Mouse (Mus musculus) hindbrain, embryonic 11.5 days (tissue): ENCODE measurements around the gene Wasf3. TPM values are rescaled to one million over a fixed set of nuclear protein-coding genes. Genes with fewer than 3 reads are reported as not detected.

Experiments used
- ATAC-seq: fragments of 200-750 bp; cut with Nextera tagmentation; 2 replicates; pipeline ENCODE4 v1.8.0; 2017; ENCODE audit warnings: mild to moderate bottlenecking, moderate TSS enrichment, moderate library complexity; ENCODE audit not compliant: low FRiP score
- DNase-seq: peaks from one replicate; pipeline ENCODE4 v3.0.0-alpha.2; 2015; ENCODE audit warnings: low spot score
- H3K27ac ChIP-seq: fragments of 300-500 bp; sonication (generic); 2 replicates; pipeline ENCODE4 v1.5.1; 2014; ENCODE audit warnings: mild to moderate bottlenecking, low read depth, low read length
- H3K27me3 ChIP-seq: fragments of 300-500 bp; sonication (generic); 2 replicates; pipeline ENCODE4 v1.6.1; 2014; ENCODE audit warnings: mild to moderate bottlenecking, low read length, moderate library complexity, mixed read lengths; ENCODE audit not compliant: control insufficient read depth, insufficient read depth
- H3K36me3 ChIP-seq: fragments of 300-500 bp; sonication (generic); 2 replicates; pipeline ENCODE4 v1.6.1; 2014; ENCODE audit warnings: mild to moderate bottlenecking, low read length, moderate library complexity, mixed read lengths; ENCODE audit not compliant: control insufficient read depth, insufficient read depth
- H3K4me1 ChIP-seq: fragments of 300-500 bp; sonication (generic); replicated peaks from 2 replicates; pipeline ENCODE4 v1.6.1; 2014; ENCODE audit warnings: low read length, mixed read lengths; ENCODE audit not compliant: control insufficient read depth, insufficient read depth
- H3K4me2 ChIP-seq: fragments of 300-500 bp; sonication (generic); replicated peaks from 2 replicates; pipeline ENCODE4 v1.6.1; 2014; ENCODE audit warnings: mild to moderate bottlenecking, low read depth, low read length
- H3K4me3 ChIP-seq: fragments of 300-500 bp; sonication (generic); 2 replicates; pipeline ENCODE4 v1.5.1; 2014; ENCODE audit warnings: low read depth, low read length
- H3K9ac ChIP-seq: fragments of 300-500 bp; sonication (generic); 2 replicates; pipeline ENCODE4 v1.6.1; 2014; ENCODE audit warnings: low read depth, low read length
- H3K9me3 ChIP-seq: fragments of 300-500 bp; sonication (generic); 2 replicates; pipeline ENCODE4 v1.6.1; 2016; ENCODE audit warnings: low read length; ENCODE audit not compliant: control insufficient read depth
- WGBS: fragments of 180-500 bp; shearing (Covaris S2); extraction: QIAGEN DNeasy Blood & Tissue Kit; methylation state at CpG from one replicate; pipeline ENCODE4 v1.1.7; 2014; 5-methylcytosine and 5-hydroxymethylcytosine counted together
- polyA plus RNA-seq: library from polyadenylated mRNA; unstranded; fragments of >200 nt; fragmentation: Nextera tagmentation; extraction: Ambion mirVana; gene quantifications from 2 replicates; pipeline ENCODE4 v1.2.1, GENCODE M21; 2014

Wasf3 gene
- polyA plus RNA-seq, 1 experiment from 2014 or later = 7.1 TPM

DNA sequence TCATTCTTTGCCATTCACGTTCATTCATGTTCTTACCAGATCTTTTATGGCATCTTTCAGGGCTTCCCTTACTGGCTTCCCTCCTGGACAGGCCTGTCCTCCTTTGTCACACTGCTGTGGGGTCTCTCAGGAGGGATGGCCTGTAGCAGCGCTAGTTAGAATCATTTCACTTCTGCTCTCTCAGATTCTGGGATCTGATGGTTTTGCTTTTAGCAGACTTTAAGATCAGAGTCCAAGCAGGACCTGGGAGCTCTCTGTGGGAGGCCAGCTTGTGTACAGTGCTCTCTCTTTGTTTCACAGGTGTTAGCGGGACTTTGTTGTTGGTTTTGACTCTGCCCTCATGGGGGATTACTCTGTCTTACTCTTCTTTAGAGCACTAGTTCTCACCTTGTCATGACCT is 23.0 kb downstream of the Wasf3 start:
- Histone ChIP-seq H3K4me1 (peaks cover 5% of the 10 kb centered on the region; the same call in 1 of the 2 replicates), H3K27ac (no peak overlapping the region), H3K27me3 (no peaks in the 10 kb centered on the region), H3K9ac (no peak overlapping the region), H3K4me3 (no peak overlapping the region), H3K36me3 (no peaks in the 10 kb centered on the region), H3K4me2 (no peak overlapping the region), H3K9me3 (no peaks in the 10 kb centered on the region)
- ATAC-seq = no peak
- DNase-seq = no peak
- 40% methylated on average over 3 of the region's 3 CpGs for WGBS

DNA sequence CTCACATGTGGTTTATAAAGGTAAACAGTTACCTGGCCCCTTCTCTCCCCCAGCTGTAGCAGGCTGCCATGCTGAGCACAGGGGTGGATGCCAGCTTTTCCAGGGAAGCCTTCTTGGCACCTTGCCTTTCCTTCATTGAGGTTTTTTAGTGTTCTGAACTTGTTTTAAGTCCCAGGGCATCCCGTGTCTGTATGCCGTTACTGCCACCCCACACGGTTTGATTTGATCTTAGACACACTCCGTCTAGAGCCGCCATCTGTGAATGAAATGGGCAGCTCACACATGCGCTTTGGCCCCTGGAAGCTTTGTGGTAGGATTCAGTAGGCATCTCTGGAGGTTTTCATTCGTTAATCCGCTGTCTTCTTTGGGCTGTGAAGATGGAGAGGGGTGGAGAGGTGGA is 23.8 kb downstream of the Wasf3 start:
- WGBS = 86% methylated on average over 8 of the region's 8 CpGs
- Histone ChIP-seq H3K9ac (no peak overlapping the region), H3K4me1 (peaks cover 7% of the 10 kb centered on the region; the same call in 1 of the 2 replicates), H3K36me3 (no peaks in the 10 kb centered on the region), H3K27ac (no peak overlapping the region), H3K4me3 (no peak overlapping the region), H3K9me3 (no peaks in the 10 kb centered on the region), H3K27me3 (no peaks in the 10 kb centered on the region), H3K4me2 (no peak overlapping the region)
- ATAC-seq = no peak
- DNase-seq = no peak

DNA sequence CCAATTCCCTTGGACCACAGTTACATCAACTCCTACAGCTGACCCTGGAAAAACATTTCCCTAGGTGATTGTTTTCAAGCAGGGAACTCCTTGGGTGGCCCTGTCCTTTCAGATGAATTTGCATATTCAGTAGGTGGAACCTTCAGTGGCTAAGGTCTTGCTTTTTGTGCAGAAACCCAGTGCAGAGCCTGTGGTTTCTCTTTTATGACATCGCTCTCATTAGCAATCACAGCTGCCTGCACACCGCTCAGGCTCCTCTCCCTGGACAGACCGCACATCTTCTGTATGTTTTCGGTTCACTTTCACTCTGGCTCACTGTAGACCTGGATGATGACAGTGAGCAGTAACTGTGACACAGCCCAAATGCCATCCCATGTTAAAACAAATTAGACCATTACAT is 26.0 kb downstream of the Wasf3 start:
- no peak overlapping the region for H3K4me2 ChIP-seq
- H3K27me3 ChIP-seq = no peaks in the 10 kb centered on the region
- H3K36me3 ChIP-seq = no peaks in the 10 kb centered on the region
- no peaks in the 10 kb centered on the region for H3K9me3 ChIP-seq
- ATAC-seq (peak; percentile 41; the same call in 1 of the 2 replicates), DNase-seq (no peak)
- H3K4me1 ChIP-seq = peaks cover 7% of the 10 kb centered on the region; the same call in 1 of the 2 replicates
- H3K27ac ChIP-seq = no peak overlapping the region
- 72% methylated on average over 4 of the region's 4 CpGs for WGBS
- H3K9ac ChIP-seq = no peak overlapping the region
- H3K4me3 ChIP-seq = no peak overlapping the region

DNA sequence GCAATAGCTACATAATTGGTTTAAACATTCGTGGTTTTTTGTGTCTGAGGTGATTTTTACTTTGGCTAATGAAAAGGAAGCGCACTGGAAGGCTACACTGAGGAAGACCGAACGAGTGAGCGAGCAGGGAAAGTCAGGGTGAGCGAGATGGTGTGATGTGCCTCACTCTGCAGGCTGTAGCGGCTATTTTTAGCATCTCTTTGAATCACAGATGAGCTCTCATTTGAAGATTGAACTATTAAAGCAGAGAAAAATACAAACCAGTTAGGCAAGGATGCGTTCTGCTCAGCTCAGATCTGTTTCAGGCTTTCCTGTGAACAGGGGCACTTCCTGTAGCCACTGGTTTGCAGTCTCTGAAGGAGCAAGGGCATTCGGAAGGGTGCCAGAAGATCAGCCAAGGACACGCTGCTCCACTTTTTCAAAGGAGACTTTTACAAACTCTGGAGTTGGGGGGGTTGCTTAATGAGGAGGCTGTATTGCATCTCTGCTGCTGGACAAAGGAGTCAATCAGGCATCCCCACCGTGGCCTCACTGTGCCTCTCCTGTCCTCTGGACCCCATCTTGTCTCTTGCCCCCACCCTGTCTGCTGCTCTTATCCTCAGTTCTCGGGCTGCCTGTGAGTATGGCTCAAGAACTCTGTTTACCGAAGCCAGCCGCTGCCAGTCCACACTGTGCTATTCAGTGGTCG is 28.1 kb downstream of the Wasf3 start:
- Histone ChIP-seq H3K27ac (no peak overlapping the region; the same call in 1 of the 2 replicates), H3K27me3 (no peaks in the 10 kb centered on the region), H3K4me1 (peaks cover 7% of the 10 kb centered on the region; the same call in 1 of the 2 replicates), H3K9me3 (no peaks in the 10 kb centered on the region), H3K36me3 (no peaks in the 10 kb centered on the region), H3K4me2 (no peak overlapping the region), H3K9ac (no peak overlapping the region), H3K4me3 (no peak overlapping the region)
- 61% methylated on average over 15 of the region's 15 CpGs for WGBS
- ATAC-seq (peak; percentile 55), DNase-seq (no peak)

DNA sequence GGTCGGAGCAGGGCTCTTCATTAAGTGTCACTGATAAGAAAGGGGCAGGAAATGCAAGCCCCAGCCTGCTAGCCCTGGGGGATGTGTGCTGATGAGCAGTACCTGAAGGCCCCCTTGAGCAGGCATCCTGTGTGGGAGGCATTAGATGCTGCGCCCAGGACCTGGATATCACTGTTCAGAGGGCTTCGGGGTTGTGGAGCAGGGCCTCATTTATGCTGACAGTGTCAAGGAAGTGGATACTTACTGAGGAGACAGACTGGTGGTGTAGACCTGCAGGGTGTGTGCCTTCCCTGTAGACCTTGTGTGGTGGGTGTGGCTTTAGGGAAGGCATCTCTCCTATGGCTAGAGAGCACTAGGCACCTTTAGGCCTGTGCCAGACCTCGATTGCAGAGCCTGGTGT is 29.8 kb downstream of the Wasf3 start:
- Histone ChIP-seq H3K27me3 (no peaks in the 10 kb centered on the region), H3K27ac (no peak overlapping the region), H3K9me3 (no peaks in the 10 kb centered on the region), H3K4me1 (peaks cover 7% of the 10 kb centered on the region; the same call in 1 of the 2 replicates), H3K4me2 (no peak overlapping the region), H3K9ac (no peak overlapping the region), H3K4me3 (no peak overlapping the region), H3K36me3 (no peaks in the 10 kb centered on the region)
- WGBS = 85% methylated on average over 4 of the region's 4 CpGs
- ATAC-seq (no peak), DNase-seq (no peak)

DNA sequence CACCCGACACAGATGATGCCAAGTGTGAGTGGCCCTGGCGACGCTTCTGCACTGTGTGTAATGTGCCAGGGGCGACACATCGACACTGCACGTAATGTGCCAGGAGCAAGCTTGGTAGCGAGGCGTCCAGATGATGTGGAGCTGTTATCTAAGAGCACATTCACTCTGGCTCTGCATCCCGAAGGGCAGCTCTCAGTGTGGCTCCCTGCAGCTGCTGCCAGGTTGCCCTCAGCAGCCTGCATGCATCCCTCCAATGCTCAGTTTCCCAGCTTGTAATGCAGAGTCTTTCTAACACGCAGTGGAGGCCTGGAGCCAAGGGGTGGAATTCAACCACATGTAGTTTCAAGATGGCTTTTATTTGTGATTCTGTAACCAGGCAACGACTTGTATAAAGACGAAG is 30.4 kb downstream of the Wasf3 start:
- H3K27ac ChIP-seq = no peak overlapping the region
- ATAC-seq = no peak
- no peak overlapping the region for H3K9ac ChIP-seq
- no peak for DNase-seq
- H3K9me3 ChIP-seq = no peaks in the 10 kb centered on the region
- no peaks in the 10 kb centered on the region for H3K36me3 ChIP-seq
- no peaks in the 10 kb centered on the region for H3K27me3 ChIP-seq
- 88% methylated on average over 12 of the region's 12 CpGs for WGBS
- H3K4me1 ChIP-seq = peaks cover 7% of the 10 kb centered on the region; the same call in 1 of the 2 replicates
- no peak overlapping the region for H3K4me2 ChIP-seq
- H3K4me3 ChIP-seq = no peak overlapping the region

DNA sequence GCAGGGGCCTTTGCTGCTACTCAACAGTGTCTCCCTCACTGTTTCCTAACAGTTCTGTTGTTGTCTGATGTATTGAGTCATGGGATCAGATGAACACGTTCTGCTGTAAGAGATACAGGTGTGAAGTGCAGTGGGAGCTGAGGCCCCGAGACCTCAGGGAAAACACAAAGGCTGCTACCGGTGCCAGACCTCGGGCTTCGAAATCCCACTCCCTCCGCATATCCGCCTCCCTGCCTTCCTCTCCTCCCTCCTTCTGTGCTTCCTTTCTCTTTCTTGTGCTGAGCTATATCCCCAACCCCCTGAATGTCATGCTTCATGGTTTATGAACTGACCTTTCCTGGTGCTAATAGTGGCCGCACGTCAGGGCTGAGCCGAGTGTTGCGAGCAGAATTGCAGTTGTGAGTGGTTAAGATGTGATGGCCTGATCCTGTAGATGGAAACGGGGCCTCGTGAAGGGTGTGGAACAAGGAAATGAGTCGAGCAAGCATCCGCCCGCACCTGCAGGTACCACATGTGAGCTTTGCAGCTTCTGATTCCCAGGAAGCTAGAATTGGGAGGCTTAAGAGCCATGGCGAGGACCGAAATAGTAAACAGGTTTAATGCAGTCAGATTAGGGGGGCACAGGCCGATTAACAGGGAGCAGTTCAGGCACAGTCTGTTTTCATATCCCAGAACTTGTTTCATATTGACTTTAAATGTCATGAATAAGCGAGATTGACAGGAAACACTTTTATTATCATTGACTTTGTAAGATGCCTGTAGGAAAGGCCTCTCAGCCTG is 31.7 kb downstream of the Wasf3 start:
- Histone ChIP-seq H3K36me3 (no peaks in the 10 kb centered on the region), H3K9ac (no peak overlapping the region), H3K9me3 (no peaks in the 10 kb centered on the region), H3K4me3 (no peak overlapping the region), H3K27me3 (no peaks in the 10 kb centered on the region), H3K27ac (no peak overlapping the region), H3K4me1 (peaks cover 5% of the 10 kb centered on the region; the same call in 1 of the 2 replicates), H3K4me2 (no peak overlapping the region)
- ATAC-seq = no peak
- DNase-seq = no peak
- 81% methylated on average over 20 of the region's 20 CpGs for WGBS

DNA sequence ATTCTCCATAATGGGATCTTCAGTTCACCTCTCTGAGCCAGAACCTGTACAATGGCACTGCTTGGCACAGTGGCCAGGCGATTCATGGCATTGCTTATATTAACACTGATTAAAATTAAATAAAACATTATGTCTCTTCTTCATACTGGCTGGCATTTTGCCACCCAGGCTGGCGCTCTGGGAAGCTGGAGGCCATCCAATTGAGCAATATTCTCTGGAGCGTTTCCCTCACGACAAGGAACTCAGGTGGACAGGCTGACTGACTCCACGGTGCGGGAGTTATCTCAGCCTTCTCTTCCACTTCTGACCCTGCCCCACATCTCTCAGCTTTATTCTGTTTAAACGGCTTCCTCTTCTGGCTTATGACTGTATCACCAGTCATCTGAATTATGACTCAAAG is 33.3 kb downstream of the Wasf3 start:
- H3K27me3 ChIP-seq = no peaks in the 10 kb centered on the region
- no peaks in the 10 kb centered on the region for H3K36me3 ChIP-seq
- H3K27ac ChIP-seq = no peak overlapping the region
- WGBS = 92% methylated on average over 7 of the region's 7 CpGs
- no peaks in the 10 kb centered on the region for H3K9me3 ChIP-seq
- no peak overlapping the region for H3K4me2 ChIP-seq
- H3K9ac ChIP-seq = no peak overlapping the region
- ATAC-seq = no peak
- H3K4me3 ChIP-seq = no peak overlapping the region
- no peak for DNase-seq
- H3K4me1 ChIP-seq = no peaks in the 10 kb centered on the region; the same call in 1 of the 2 replicates

DNA sequence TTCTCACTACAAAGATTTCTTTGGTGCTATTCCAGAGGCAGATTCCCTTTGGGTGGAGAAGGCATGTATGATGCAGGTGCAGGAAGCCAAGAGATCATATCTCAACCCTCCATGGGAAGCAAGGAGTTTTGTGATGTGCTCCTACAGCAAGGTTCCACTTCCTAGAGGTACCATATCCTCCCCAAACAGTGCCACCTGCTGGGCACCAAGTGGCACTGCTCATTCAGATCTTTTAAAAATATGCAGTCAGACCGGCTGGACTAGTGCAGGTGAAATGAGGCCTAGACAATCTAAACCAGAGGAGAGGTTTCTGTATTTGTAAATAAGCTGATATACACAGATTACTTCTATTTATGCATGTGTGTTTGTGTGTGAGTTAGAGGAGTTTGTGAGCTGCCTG is 35.3 kb downstream of the Wasf3 start:
- H3K27ac ChIP-seq = no peak overlapping the region

More for the DNA sequence above, 35.3 kb downstream of the Wasf3 start:
- no peaks in the 10 kb centered on the region for H3K36me3 ChIP-seq
- no peaks in the 10 kb centered on the region for H3K27me3 ChIP-seq
- H3K4me2 ChIP-seq = no peak overlapping the region
- H3K9me3 ChIP-seq = no peaks in the 10 kb centered on the region
- DNase-seq (peak; percentile 73), ATAC-seq (no peak)
- no peak overlapping the region for H3K4me3 ChIP-seq
- WGBS = 63% methylated on average over 1 of the region's 1 CpGs
- no peaks in the 10 kb centered on the region for H3K4me1 ChIP-seq
- H3K9ac ChIP-seq = no peak overlapping the region
